21 mouse cellular contexts compared by ENCODE assay signal in the genomic region with DNA sequence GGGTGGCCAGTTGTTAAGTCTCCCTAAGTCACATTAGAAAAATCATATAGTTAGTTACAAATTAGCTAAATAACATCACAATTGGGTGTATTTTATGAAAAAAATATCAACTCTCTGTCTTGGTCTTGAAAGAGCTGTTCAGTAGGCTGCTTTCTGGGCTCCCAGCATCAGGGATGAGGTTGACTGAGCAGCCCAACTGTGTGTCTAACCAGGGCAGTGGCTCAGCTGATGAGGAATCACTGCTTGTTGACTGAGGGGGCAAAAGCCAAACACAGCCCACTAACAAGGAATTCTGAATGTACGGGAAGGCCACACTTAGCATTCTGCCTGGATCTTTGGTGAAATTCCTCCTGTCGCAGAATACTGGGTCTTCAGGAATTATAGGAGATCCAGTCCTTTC. TPM values are rescaled to one million over a fixed set of nuclear protein-coding genes. Genes with fewer than 3 reads are reported as not detected.
DNase-seq lines count a peak whose midpoint lies in the region; ATAC-seq and TF ChIP-seq lines count a peak whose summit lies in the region.
"Had no signal": no experiment of that assay in that cellular context is flagged by ENCODE, and none has a peak within 500 bp of the region (broad histone marks: within the 10 kb centered on the region; RNA-seq: fewer than 3 reads in every experiment).

No protein-coding gene starts in this region.

- DNase-seq in kidney, postnatal 36 days: no peak
- DNase-seq in Patski (ENCODE audit: low read depth, low spot score): no peak
- DNase-seq in layer of hippocampus, adult 11-12 months (ENCODE audit: low spot score): no peak
- no peak for DNase-seq in adrenal gland, adult 8-10 months
- DNase-seq: adrenal gland, adult 2 months; adrenal gland, postnatal 14 days; adrenal gland, postnatal 36 days; cerebellum, adult 11-12 months; cerebellum, adult 2 months; cerebellum, adult 9-10 months; cerebellum, postnatal 10 days; cerebellum, postnatal 25 days; forebrain, postnatal 0 days had no signal

- H3K27me3 ChIP-seq in kidney, embryonic 15.5 days: no peaks in the 10 kb centered on the region
- H3K27me3 ChIP-seq in Patski: no peaks in the 10 kb centered on the region
- H3K27me3 ChIP-seq: embryonic facial prominence, embryonic 12.5 days; forebrain, embryonic 13.5 days; forebrain, embryonic 15.5 days had no signal

- no peak overlapping the region for H3K4me3 ChIP-seq in kidney, embryonic 15.5 days (replicated peaks)
- H3K4me3 ChIP-seq in olfactory bulb, adult 2 months (ENCODE audit: insufficient read depth, low read depth, low read length): no peak overlapping the region
- H3K4me3 ChIP-seq: embryonic facial prominence, embryonic 10.5 days; embryonic facial prominence, embryonic 12.5 days; forebrain, embryonic 13.5 days; forebrain, embryonic 15.5 days had no signal

- H3K4me1 ChIP-seq in kidney, embryonic 15.5 days: no peaks in the 10 kb centered on the region
- H3K4me1 ChIP-seq in olfactory bulb, adult 2 months (ENCODE audit: control insufficient read depth, insufficient read depth, low read length): peaks cover 18% of the 10 kb centered on the region
- H3K4me1 ChIP-seq: embryonic facial prominence, embryonic 12.5 days had no signal

- POLR2A ChIA-PET in Patski (lab: Charles Lee): interaction anchor here (1.4 to 1.7 kb wide), 2 partner anchors 19 to 55 kb away, joined by 4 read pairs; a partner anchor contains a TSS

- H3K36me3 ChIP-seq in kidney, embryonic 15.5 days: no peaks in the 10 kb centered on the region
- H3K36me3 ChIP-seq: embryonic facial prominence, embryonic 10.5 days; embryonic facial prominence, embryonic 12.5 days; forebrain, embryonic 15.5 days; G1E had no signal

- in situ Hi-C loops in Patski (cut with MboI; ENCODE audit: low pct_unique_long_range_greater_than_20kb): no loop called here

- no peak for TF ChIP-seq POLR2A in olfactory bulb, adult 2 months (IDR thresholded peaks at IDR 0.05; ENCODE audit: insufficient read depth, low read depth, low read length)

- no peak overlapping the region for H3K9ac ChIP-seq in kidney, embryonic 15.5 days
- H3K9ac ChIP-seq: embryonic facial prominence, embryonic 12.5 days; forebrain, embryonic 13.5 days; forebrain, embryonic 15.5 days; forebrain, postnatal 0 days had no signal

- 54% methylated on average over 2 of the region's 2 CpGs for WGBS in kidney, embryonic 15.5 days
- WGBS in olfactory bulb, adult 2 months: 82% methylated on average over 2 of the region's 2 CpGs

- no peak overlapping the region for H3K27ac ChIP-seq in kidney, embryonic 15.5 days
- peak overlapping the region; percentile 16 for H3K27ac ChIP-seq in olfactory bulb, adult 2 months (ENCODE audit: insufficient read depth, low read depth, low read length)
- H3K27ac ChIP-seq: embryonic facial prominence, embryonic 10.5 days; embryonic facial prominence, embryonic 12.5 days; forebrain, embryonic 13.5 days; forebrain, embryonic 15.5 days had no signal

- no peak for TF ChIP-seq CTCF in Patski (IDR thresholded peaks at IDR 0.05)
- TF ChIP-seq CTCF in olfactory bulb, adult 2 months (IDR thresholded peaks at IDR 0.05; ENCODE audit: insufficient read depth, low read depth, low read length): no peak

- 0 out of 2 replicates have a peak, but pooled peaks have one; percentile 58 for ATAC-seq in kidney, embryonic 15.5 days (replicated peaks; ENCODE audit: low FRiP score)
- peak; percentile 70 for ATAC-seq in Patski
- ATAC-seq: CD4-positive, CD25-positive, alpha-beta regulatory T cell, adult 4 months; forebrain, embryonic 13.5 days; forebrain, embryonic 15.5 days; forebrain, postnatal 0 days had no signal

- CTCF ChIA-PET in Patski (lab: Charles Lee): interaction anchor here (0.7 to 4.3 kb wide), 7 partner anchors 9 to 145 kb away, joined by 3 to 19 read pairs (median 3); no protein-coding TSS in a partner anchor

- no peak overlapping the region for H3K4me2 ChIP-seq in kidney, embryonic 15.5 days
- H3K4me2 ChIP-seq: embryonic facial prominence, embryonic 12.5 days; forebrain, embryonic 13.5 days; forebrain, embryonic 15.5 days had no signal

- H3K9me3 ChIP-seq in kidney, embryonic 15.5 days (replicated peaks): no peaks in the 10 kb centered on the region
- H3K9me3 ChIP-seq: embryonic facial prominence, embryonic 10.5 days; embryonic facial prominence, embryonic 12.5 days; forebrain, embryonic 13.5 days; forebrain, embryonic 15.5 days; G1E had no signal

RNA-seq across cellular contexts. Expression of a gene that starts 54.4 kb away (rescaled TPM):
- 121 and 138 TPM in 2 replicates for polyA plus RNA-seq in kidney, embryonic 15.5 days (2015; fragmentation: Nextera tagmentation; extraction: Ambion mirVana)
- 36.5 TPM for polyA plus RNA-seq in Patski (2021)
- polyA plus RNA-seq in olfactory bulb, adult 2 months (2012; ENCODE audit: insufficient read depth, insufficient read length, low replicate concordance, missing spikeins): not detected in 2 replicates
- total RNA-seq in adrenal gland, adult 8-10 months (2022): 10 to 100 TPM; 37.9 to 71.5 (median 56.6) TPM

RNA-seq across cellular contexts. Expression of a gene that starts 54.9 kb away (rescaled TPM):
- polyA plus RNA-seq in kidney, embryonic 15.5 days (2015; fragmentation: Nextera tagmentation; extraction: Ambion mirVana): 3.1 and 3.5 TPM in 2 replicates
- polyA plus RNA-seq in Patski (2021): 4.5 TPM
- polyA plus RNA-seq in olfactory bulb, adult 2 months (2012; ENCODE audit: insufficient read depth, insufficient read length, low replicate concordance, missing spikeins): not detected in 2 replicates
- total RNA-seq in adrenal gland, adult 8-10 months (2022): 10 to 100 TPM; 13.0 to 35.4 (median 24.5) TPM

Comparison
In these comparisons a context has a peak if more than half of its experiments do, and no peak if none do; other contexts are left out.
1. RNA of a gene that starts 54.4 kb away (polyA plus RNA-seq): 121 to 138 TPM in kidney, embryonic 15.5 days and 36.5 TPM in Patski (single experiment); not detected in olfactory bulb, adult 2 months; every median in the first group is over 10 times any median in the second.